Mouse (Mus musculus): Measurements from ENCODE around the gene Calml4.
"Not testable (repeated sequence)": the region's sequence is repeated elsewhere in the genome, so short reads cannot be mapped to it uniquely, and the experiment has no call there.

Calml4 gene

GRCm38 (mm10) chr9:62857719-62858261 is at the start of gene Calml4:
Gene Calml4, plus strand, starts transcription at chr9:62858080.
- DNase-seq (ENCODE audit: low spot score in 2 of 2), result no peak

GRCm38 (mm10) chr9:62810095-62810494 is 47.8 kb upstream of the Calml4 start:
- no peak for DNase-seq (ENCODE audit: low spot score in 2 of 2)

GRCm38 (mm10) chr9:62810543-62811515 is 47.1 kb upstream of the Calml4 start:
- DNase-seq (ENCODE audit: low spot score in 2 of 2), result no peak

GRCm38 (mm10) chr9:62811516-62812121 is 46.3 kb upstream of the Calml4 start, which contains the start of gene Fem1b:
Gene Fem1b, minus strand, starts transcription at chr9:62811934.
- peak; percentile 83 to 86 for DNase-seq (ENCODE audit: low spot score in 2 of 2)

GRCm38 (mm10) chr9:62812216-62813049 is 45.4 kb upstream of the Calml4 start:
- DNase-seq (ENCODE audit: low spot score in 2 of 2), result no peak

GRCm38 (mm10) chr9:62814751-62815150 is 43.1 kb upstream of the Calml4 start:
- DNase-seq (ENCODE audit: low spot score in 2 of 2), result no peak

GRCm38 (mm10) chr9:62816323-62817098 is 41.4 kb upstream of the Calml4 start:
- DNase-seq (ENCODE audit: low spot score in 2 of 2), result no peak

- no peak for DNase-seq (ENCODE audit: low spot score in 2 of 2)
Observed at GRCm38 (mm10) chr9:62817099-62817571, 40.7 kb upstream of the Calml4 start.

GRCm38 (mm10) chr9:62817828-62818614 is 39.9 kb upstream of the Calml4 start:
- DNase-seq (ENCODE audit: low spot score in 2 of 2), result no peak

- no peak for DNase-seq (ENCODE audit: low spot score in 2 of 2)
Observed at GRCm38 (mm10) chr9:62819494-62819893, 38.4 kb upstream of the Calml4 start.

GRCm38 (mm10) chr9:62819910-62820309 is 38.0 kb upstream of the Calml4 start:
- DNase-seq (ENCODE audit: low spot score in 2 of 2), result not testable (repeated sequence)

- DNase-seq (ENCODE audit: low spot score in 2 of 2), result no peak
Observed at GRCm38 (mm10) chr9:62820829-62821228, 37.1 kb upstream of the Calml4 start.

- no peak for DNase-seq (ENCODE audit: low spot score in 2 of 2)
Observed at GRCm38 (mm10) chr9:62821811-62822210, 36.1 kb upstream of the Calml4 start.

GRCm38 (mm10) chr9:62825791-62826393 is 32.0 kb upstream of the Calml4 start:
- no peak for DNase-seq (ENCODE audit: low spot score in 2 of 2)

GRCm38 (mm10) chr9:62826456-62826855 is 31.4 kb upstream of the Calml4 start:
- no peak for DNase-seq (ENCODE audit: low spot score in 2 of 2)

- DNase-seq (ENCODE audit: low spot score in 2 of 2), result peak in 1 of 2 experiments; percentile 24
Observed at GRCm38 (mm10) chr9:62827939-62828652, 29.8 kb upstream of the Calml4 start.

GRCm38 (mm10) chr9:62828662-62829086 is 29.2 kb upstream of the Calml4 start:
- DNase-seq (ENCODE audit: low spot score in 2 of 2), result peak; percentile 91 to 94

- no peak for DNase-seq (ENCODE audit: low spot score in 2 of 2)
Observed at GRCm38 (mm10) chr9:62829877-62830276, 28.0 kb upstream of the Calml4 start.

GRCm38 (mm10) chr9:62834906-62835305 is 23.0 kb upstream of the Calml4 start:
- DNase-seq (ENCODE audit: low spot score in 2 of 2), result no peak
